Mouse (Mus musculus): ENCODE measurements at regions not wholly inside any gene's neighbourhood (a gene's known extent, or its start where the extent isn't known, plus 50 kb on each side); places are given as distances from the start of the nearest gene placed in this dataset.
"Not testable (repeated sequence)": the region's sequence is repeated elsewhere in the genome, so short reads cannot be mapped to it uniquely, and the experiment has no call there.

DNA sequence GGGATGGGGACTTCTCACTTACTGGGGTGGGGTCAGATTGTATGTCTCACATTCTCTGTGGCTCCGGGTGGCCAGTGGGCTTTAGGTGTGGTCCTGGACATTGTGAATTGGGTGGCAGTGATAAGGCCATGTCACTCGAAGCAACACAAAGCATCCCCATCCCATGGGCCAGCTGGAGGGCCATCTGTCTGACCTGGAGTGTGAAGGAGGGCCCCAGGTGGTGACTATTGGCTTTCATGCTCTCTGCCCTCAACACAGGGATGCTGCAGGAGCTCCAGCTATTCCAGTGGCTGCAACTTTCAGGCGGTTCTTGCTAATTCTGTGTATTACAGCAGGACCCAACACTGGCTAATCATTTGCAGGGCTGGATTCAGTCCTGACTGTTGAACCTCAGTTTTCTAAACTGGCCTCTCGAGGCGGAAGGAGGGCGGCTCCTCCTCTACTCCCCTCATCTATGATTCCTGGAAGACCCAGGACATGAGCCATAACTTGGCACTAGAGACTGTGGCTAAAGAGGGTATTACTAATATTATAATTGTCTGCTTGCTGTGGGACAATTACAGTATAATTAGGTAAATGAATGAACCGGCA, 64.1 kb downstream of the 9530068E07Rik start:
- DNase-seq: no peak

DNA sequence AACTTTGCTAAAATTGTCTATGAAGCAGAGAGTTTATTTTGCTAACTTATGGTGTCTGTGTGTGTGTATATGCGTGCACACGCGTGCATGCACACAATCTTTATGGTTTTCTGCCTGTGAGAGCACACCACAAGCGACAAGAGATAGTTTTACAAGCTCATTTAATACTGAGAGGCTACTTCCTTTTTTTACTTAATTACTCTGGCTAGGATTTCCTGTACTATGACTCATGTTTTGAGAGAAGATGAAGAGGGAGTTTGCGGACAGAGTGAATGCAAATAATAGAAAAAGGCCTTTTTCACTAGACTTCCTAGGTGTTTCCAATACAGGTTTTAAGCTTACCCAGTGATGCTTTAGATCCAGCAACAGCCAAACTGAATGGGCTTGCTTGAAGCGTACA, 74.9 kb downstream of the 9530068E07Rik start:
- not testable (repeated sequence) for DNase-seq

DNA sequence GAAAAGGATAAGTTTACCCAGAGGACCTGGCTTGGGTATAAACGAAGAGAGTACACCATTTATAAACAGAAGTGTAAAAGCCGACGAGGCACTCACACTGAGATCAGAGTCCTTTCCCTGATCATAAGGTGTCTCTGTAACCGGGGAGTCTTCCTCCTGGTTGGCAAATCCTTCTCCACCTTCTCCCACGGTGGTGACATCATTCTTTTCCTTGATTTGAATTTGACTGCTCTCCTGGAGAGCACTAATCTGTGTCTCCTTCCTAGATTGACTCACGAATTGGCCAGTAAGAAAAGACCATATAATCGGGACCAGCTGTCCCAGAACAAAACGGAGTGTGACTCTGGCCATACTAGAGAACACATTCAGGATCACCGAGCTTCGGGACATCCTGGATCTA, 83.9 kb downstream of the 9530068E07Rik start:
- DNase-seq: not testable (repeated sequence)

DNA sequence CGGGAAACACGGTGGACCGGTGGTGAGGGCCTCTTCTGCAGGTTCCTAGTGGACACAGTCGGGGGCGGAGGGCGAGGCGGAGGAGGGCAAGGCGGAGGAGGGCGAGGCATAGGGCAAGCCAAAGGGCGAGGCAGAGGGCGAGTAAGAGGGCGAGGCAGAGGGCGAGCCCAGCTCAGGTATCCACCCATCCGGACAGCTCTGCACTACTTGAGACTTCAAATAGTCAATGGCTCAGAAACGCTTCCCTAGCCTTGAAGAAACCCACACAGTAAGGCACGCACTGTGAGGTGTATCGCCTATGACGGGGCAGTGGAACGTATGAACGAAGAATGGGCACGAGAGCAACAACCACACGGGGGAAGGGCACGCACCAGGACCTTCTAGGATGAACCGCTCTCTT, 84.5 kb downstream of the 9530068E07Rik start:
- not testable (repeated sequence) for DNase-seq

DNA sequence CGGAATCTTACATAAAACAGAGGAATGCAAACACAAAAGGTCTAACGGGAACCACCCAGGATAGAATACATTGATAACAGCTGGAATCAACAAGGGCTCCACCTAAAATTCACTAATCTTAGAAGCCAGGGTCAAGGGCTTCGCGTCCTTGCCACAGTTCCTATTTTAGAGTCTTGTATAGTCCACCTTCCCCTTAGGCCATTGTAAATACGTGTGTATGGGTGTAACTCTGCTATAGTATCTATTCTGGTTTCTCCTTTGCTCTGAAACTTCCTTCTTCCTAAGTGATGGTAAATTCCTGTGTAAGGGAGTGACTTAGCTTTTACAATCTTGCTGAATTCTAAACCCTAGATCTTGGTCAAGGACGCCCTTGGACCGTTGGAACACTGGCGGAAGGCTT, 87.3 kb downstream of the 9530068E07Rik start:
- not testable (repeated sequence) for DNase-seq

DNA sequence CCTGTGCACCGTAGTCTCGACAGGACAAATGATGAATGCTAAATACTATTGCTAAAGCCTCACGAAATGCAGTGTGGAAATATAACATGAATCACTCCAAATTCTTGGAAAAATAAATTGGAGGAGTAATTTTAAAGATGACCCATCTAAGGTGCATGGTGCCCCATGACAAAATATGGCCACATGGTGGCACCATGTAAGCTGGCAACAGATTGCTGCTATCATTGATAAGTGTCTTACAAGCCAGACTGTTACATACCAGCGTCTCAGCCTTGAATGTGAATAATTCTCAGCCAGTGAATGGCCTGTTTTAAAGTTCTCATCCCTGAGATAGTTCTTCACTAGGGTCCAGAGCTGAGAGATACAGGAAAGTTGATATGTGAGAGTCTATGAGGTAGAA, 92.3 kb downstream of the 9530068E07Rik start:
- not testable (repeated sequence) for DNase-seq

DNA sequence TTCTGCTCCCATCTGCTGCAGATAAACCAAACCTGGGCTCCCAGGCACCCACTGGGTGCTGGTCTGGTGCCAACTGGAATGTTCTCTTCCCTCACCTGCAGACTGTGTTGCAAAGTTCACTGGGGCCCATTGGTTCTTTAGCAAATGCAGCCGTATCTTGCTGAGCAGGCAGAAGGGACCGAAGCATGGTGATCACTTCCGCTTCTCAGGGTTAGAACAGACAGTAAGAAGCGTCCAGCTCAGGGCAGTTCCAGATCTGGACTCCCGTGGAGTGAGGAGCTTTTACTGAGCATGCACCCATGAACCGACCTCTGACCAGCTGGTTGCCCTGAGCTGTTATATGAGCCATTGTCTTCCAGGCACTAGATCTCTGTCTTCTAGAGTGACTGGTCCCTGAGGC, 97.1 kb downstream of the 9530068E07Rik start:
- no peak for DNase-seq

DNA sequence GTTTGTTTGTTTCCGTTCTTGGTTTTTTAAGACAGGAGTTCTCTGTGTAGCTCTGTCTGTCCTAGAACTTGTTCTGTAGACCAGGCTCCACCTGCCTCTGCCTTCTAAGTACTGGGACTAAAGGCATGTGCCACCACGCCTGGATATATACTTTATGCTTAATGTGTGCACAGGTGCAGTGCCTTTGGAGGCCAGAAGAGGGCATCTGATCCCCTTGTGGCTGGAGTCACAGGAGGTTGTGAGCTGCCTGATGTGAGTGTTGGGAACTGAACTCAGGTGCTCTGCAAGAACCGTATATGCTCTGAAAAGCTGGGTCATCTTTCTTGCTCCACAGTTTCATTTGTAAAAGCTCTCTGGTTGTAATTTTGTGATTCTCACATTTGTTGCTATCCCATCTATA, 100.7 kb downstream of the 9530068E07Rik start:
- DNase-seq: peak in 1 of 2 experiments; percentile 4

DNA sequence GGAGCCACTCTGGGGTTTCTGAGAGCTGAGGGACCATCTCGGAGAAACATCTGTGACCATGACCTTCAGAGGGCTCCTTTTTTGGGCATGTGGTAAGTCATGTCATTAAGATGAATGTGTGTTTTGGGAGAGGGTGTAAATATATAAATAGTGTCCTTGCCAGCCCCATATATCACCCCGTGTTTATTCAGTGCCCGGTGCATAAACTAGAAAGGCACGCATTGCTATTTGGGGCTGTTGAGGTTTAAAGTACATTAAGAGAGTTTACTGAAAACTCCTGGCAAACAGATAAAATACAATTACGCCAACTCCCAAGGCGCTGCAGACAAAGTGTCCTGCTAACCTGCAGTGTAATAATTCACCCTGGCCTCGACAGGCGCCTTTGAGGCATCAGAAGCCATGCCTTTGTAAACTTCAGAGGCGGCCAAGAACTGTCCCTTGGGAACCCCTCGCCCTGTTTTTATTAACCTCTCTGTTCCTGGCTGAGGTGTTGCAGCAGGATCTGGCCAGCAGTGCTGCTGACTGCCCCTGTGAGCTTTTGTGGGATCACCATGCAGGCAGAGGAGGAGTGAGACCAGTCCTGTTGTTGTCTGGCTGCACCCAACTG, 106.6 kb downstream of the 9530068E07Rik start:
- DNase-seq: no peak

DNA sequence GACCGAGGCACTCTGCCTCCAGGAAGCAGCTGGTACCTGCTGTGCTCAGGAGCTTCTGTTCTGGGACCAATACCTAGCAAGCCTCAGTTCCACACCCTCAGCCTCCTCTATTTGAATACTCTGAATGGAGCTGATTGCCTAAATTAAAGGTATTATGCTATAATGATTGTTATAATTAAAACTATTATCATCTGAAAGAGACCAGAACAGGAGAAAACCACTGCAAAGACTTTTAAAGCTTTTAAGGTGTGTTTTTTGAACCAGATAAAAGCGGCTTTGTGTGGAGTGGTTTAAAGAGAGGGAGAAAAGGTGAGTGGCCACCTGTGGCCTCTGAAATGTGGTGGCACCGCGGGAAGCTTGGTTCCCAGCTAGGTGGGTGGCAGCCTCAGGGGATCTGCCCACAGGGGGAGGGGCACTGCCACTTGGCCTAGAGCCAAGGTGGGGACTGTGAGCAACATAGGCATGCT, 115.6 kb downstream of the 9530068E07Rik start:
- no peak for DNase-seq

DNA sequence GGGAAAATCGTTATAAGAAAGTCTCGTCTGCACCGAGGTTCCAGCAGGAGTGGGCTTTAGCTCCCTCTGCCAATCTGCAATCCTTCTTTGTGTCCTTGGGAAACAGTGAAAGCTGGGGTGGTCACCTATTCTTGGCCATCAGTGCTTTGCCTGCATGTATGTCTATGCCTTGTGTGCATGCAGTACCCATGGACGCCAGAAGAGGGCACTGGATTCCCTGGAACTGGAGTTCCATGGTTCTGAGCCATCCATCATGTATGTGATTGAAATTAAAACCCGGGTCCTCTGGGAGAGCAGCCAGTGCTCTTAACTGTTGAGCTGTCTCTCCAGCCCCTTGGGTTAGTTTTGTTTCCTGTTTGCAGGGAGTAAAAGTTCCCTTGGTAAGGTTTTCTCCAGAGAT, 121.1 kb downstream of the 9530068E07Rik start:
- peak; percentile 12 to 23 for DNase-seq

DNA sequence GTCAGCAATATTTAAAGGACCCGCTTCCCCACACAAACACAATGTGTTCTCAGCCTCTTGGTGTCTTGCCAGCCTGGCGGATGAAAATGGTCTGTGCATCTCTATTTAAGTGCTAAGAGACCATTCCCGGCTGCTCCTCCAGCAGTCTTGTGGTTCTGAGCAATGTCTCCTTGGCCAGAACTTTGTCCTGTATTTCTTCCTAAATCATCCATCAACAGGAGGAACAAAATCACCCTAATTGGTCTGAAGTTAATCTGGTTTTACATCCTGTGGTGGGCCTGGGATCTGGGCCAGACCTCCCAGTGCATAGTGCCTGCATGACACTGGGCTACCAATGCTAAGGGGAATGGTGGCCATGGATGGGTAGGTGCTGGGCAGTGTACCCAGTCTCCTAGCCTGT, 123.6 kb downstream of the 9530068E07Rik start:
- no peak for DNase-seq

DNA sequence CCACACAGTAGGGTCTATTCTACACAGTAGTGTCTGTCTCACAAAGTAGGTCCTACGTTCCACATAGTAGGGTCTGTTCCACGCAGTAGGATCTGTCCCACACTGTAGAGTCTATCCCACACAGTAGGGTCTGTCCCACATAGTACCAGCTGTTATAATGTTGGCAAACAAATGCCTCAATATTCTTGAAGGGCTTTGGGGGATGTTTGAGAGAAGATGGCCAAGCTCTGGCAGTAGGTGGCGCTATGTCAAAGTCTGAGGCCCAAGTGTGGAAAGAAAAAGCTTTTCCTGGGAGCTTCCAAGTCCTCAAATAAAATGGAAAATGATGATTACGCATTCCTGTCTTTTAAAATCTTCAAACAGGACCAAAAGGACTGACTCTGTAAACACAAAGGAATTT, 125.7 kb downstream of the 9530068E07Rik start:
- DNase-seq: peak in 1 of 2 experiments; percentile 11

DNA sequence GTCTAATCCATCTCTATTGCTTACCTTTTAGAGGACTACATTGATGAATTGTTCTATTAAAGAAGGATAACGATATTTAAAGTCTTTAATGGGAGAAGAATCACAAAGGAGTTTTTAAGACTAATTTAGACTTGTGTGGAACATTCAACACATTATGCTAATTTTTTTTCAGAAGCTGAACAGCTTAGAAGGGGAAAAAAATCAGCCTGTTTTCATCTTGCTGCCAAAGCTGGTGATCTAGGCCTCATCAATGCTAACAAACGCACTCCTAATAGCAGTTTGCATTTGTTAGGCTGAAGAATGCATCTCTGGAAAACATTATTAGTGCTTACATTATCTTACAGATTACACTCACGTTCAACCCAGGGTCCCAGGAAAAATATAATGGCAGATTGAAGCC, 126.2 kb downstream of the 9530068E07Rik start:
- DNase-seq: no peak

DNA sequence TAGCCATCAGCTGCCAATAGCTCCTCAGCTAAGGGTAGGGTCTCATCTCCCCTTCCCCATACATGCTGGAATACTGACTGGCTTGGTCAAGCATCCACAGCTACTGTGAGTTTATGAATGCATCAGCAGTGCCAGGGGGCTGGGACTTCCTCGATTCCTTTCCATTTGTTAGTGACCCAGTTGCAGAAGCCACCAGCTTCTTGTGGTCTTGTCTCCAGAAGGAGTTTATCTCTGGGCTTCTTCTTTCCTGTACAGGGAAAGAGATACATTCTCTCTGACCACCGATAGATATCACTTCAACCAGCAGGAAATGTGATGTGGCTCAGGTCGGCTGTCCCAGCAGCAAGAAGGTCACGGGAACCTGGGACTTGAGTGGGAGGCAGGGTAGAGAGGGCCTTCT, 127.0 kb downstream of the 9530068E07Rik start:
- DNase-seq: no peak

DNA sequence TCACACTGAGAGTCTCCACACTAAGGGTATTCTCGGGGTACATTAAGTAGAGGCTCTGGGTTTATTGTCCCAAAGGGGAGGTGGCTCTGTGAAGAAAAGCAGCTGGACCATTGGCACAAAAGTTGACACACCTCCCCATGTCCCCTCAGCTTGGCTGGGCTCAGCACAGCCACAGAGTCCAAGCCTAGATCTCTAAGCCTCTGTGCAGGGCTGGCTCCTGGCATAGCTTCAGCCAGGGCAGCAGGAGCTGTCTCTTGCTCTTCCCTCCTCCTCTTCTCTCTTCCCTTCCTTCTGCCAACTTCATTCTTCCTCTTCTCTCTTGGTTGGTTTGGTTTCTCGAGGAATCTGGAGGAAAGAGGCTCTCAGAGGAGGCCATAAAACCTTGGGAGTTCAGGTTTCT, 127.4 kb downstream of the 9530068E07Rik start:
- DNase-seq: no peak

DNA sequence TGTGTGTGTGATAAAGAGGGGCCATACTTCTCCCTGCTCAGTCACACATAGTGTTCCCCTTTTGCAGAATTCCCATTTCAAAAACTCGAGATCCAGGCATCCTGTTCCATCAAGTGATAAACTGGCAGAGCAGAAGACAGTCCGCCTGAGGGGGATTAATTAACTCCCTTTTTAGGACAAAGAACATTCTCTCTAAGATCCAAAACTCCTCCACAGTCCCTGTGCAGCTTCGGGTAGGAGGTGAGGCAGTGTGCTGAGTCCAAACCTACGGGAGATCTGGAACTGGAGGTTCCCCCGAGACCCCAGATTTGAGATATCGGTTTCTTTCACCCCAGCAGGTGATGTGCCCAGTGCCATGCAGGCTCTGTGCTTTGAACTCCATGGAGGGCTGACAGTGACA, 129.2 kb downstream of the 9530068E07Rik start:
- no peak for DNase-seq

DNA sequence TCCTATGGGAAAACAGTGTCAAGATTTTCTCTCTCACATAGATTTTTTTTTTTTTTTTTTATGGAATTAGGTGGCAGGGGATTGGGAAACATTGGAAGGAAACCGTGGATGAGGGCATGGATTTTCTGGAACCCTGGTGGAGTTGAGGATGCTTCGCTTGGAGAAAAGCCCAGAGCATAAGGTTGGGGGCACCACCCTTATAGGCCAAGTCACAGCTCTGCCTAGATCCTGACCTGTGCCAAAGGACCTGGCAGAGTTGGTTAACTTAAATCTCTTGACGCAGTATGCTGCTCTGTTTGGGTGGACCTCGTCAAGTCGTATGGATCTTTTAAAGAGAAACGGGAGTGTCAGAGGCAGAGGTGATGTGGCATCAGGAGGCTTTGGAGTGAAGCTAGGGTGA, 130.1 kb downstream of the 9530068E07Rik start:
- no peak for DNase-seq

DNA sequence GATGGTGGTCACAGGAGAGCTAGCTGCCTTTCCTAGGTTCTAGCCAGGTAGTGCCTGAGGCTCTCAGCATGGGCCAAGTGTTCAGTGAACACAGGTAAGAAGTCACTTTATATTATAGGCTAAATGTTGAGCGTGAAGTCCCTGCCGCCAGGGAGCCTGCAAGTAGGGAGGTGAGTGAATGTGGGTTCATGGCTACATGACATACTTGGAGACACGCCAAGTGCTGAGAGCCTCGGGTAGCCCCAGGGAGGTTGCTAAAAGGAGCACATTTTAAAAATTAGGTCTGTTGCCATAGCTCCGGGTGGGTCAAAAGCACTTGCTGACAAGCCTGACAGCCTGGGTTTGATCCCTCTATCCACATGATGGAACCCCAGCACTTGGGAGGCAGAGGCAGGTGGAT, 137.2 kb downstream of the 9530068E07Rik start:
- no peak for DNase-seq

DNA sequence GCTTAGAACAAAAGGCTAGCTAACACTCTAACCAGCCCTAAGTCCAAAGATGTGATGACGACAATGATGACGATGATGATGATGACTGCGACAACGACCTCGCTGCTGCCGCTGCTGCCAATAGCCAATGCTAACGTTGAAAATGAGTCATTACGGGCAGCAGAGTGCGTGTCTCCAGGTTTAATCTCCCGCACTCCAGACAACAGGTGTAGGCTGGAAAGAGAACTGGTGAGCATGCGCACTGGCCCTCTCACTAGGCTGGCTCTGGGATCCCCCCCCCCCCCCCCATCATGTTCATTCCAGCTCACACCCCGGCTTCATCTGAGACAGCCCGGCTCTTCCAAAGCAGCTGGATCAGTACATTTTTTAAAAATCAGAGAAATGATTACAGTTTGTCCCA, 138.4 kb downstream of the 9530068E07Rik start:
- no peak for DNase-seq

DNA sequence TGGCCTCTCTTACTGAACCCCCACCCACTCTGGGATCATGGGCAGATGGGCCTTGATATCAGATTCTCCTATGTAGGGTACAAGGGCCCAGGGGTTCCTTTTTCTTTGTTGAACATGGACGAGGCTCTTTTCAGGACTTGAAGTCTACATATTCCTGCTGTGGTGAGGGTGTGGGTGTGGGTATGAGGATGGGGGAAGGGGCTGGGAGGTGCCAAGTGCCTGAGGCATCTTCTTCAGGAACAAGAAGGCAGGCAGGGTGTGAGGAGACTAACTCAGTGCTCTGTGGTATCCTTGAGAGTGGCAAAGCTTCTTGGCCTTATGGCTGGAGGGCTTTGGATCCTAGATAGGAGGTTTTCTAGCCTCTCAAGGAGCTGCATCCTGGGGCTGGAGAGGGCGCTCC, 140.0 kb downstream of the 9530068E07Rik start:
- no peak for DNase-seq

DNA sequence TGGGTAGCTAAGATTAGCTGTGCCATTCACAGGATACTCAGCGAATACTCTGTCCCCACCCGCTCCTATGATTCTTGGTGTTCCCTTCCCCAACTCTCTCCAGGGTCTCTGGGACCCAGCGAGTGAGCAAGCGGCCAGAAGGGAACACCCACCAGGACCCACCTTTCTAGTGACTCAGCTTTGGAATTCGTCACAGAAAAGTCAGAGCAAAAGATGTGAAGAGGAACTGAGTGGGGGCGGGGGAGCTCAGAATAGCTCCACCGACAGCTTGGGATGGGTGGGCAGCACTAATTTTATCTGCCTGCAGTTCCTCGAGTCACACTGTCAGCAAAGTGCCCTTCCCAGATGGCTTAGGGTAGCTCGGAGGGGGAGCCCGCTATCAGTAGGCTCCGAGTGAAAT, 140.6 kb downstream of the 9530068E07Rik start:
- DNase-seq: no peak

DNA sequence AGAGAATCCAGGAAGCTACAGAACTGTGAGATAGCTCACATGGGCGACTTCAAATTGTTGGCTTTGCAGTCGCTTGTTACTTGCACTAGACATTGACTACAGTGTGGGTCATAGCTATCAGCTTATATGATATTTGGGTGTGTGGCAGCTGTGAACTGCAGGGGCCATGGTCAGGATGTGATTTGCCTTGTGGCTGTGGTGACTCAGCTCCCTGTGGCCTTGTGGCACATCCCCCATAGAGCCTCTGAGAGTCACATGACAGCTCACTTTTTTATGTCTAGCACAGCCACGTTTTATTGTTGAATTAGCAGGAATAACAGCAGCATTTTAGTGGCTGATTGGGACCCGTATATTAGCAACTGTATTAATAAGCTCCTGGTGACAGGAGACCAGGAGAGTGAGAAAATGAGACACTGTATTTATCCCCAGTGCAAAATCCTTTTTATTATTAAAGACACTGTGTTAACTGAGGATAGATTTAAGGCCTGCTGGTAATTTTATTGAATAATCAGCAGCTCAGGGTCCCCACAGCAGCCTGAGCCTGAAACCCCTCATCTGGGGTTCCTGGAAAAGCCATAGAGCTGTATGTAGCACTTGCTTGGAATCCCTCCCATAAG, 141.7 kb downstream of the 9530068E07Rik start:
- DNase-seq: no peak

DNA sequence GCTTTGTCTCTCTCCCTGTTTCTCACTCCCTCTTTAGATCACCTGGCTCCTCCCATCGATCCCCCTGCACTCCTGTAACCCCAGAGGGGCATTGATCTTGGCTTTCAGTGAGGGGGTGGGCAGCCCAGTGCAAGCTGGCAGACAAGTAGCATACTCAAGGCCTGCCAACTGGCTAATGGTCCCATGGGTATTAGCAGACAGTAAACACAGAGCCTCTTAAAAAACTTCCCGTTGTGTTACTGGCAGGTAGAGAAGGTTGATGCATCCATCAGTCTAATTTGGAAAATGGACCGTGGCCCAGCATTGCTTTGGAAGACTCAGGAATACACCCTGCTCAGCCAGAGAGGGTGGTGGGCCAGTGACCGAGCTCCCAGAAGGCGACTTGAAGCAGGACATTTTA, 145.0 kb downstream of the 9530068E07Rik start:
- DNase-seq: no peak

DNA sequence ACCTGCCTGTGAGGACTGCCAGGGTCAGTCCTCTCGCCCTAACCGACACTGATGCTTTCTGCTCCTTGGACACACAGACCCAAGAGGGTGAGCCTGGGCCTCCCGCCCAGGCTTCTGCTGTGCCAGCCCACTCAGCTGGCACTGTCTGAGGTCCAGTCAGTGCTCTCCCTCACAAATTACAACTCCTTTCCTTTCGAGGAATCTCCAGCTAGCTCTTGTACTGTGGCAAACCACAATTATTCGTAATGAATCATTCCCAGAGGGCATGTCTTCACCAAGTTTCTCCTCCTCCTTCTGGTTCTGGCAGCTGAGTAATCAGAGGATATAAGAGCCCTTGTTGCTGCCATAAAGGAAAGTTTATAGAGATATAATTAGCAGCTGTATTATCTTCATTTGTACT, 155.2 kb downstream of the 9530068E07Rik start:
- no peak for DNase-seq
